Mouse (Mus musculus): ENCODE measurements around the gene Plxnc1. TPM values are rescaled to one million over a fixed set of nuclear protein-coding genes. Genes with fewer than 3 reads are reported as not detected.

Plxnc1 gene
- polyA plus RNA-seq, 1 experiment, result 0.05 TPM

DNA sequence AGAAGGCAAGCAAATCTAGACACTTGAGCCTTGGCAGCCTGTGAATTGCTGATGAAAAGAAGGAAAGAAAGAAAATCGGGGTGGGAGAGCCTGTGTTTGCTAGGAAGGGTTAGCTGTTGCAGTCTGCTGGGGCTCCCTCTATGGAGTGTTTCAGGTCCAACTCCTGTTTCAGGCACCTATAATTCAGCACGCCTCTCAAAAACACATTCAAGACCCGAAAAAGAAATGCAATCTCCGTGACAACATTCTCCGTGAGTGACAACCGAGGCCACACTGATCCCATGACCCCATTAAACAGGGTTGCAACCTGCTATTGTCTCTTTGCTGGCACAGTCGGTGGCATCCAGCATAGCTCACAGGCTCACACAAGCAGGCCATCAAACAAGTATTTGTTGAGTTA lies 3.8 kb downstream of the Plxnc1 start:
- no peak for TF ChIP-seq FOSL1 (IDR thresholded peaks at IDR 0.05; ENCODE audit: insufficient read depth, low read length, poor library complexity, severe bottlenecking)
- no peak for TF ChIP-seq MYOD1 (IDR thresholded peaks at IDR 0.05; ENCODE audit: control insufficient read depth, insufficient read length, low read depth)
- no peak overlapping the region for H3ac ChIP-seq (ENCODE audit: control insufficient read depth, insufficient read length, low read depth)
- peaks cover 51% of the 10 kb centered on the region for H3K27me3 ChIP-seq (ENCODE audit: control insufficient read depth, insufficient read depth, insufficient read length)
- H3K36me3 ChIP-seq (ENCODE audit: control insufficient read depth, insufficient read depth), result no peaks in the 10 kb centered on the region
- H3K4me3 ChIP-seq (ENCODE audit: insufficient read depth, poor library complexity, severe bottlenecking), result no peak overlapping the region
- H3K79me2 ChIP-seq (ENCODE audit: control insufficient read depth, insufficient read depth), result no peaks in the 10 kb centered on the region
- H3K79me3 ChIP-seq (ENCODE audit: low read depth), result no peaks in the 10 kb centered on the region

DNA sequence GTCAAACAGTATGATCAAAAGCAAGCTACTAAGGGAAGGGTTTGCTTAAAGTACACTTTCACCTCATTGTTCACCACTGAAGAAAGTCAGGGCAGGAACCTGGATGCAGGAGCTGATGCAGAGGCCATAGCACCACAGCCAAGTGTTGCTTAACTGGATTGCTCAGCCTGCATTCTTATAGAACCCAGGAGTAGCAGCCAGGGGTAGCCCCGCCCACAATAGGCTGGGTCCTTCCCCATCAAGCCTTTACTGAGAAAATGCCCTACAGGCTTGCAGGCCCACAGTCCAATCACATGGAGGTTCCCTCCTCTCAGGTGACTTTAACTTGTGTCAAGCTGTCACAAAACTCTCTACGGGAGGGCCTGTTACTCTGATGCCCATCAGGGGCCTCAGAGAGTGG lies 4.6 kb downstream of the Plxnc1 start:
- Histone ChIP-seq H3K79me3 (ENCODE audit: low read depth) (no peaks in the 10 kb centered on the region), H3ac (ENCODE audit: control insufficient read depth, insufficient read length, low read depth) (no peak overlapping the region), H3K36me3 (ENCODE audit: control insufficient read depth, insufficient read depth) (no peaks in the 10 kb centered on the region), H3K27me3 (ENCODE audit: control insufficient read depth, insufficient read depth, insufficient read length) (peaks cover 47% of the 10 kb centered on the region), H3K79me2 (ENCODE audit: control insufficient read depth, insufficient read depth) (no peaks in the 10 kb centered on the region), H3K4me3 (ENCODE audit: insufficient read depth, poor library complexity, severe bottlenecking) (no peak overlapping the region)
- TF ChIP-seq CEBPB (IDR thresholded peaks at IDR 0.05; ENCODE audit: low read depth), result no peak
- TF ChIP-seq MAX (IDR thresholded peaks at IDR 0.05), result no peak
- no peak for TF ChIP-seq USF1 (IDR thresholded peaks at IDR 0.05; ENCODE audit: low read depth)
- TF ChIP-seq CTCF (IDR thresholded peaks at IDR 0.05; ENCODE audit: control insufficient read depth, insufficient read depth, insufficient read length), result no peak
- no peak for TF ChIP-seq MYOD1 (IDR thresholded peaks at IDR 0.05; ENCODE audit: control insufficient read depth, insufficient read length, low read depth)

DNA sequence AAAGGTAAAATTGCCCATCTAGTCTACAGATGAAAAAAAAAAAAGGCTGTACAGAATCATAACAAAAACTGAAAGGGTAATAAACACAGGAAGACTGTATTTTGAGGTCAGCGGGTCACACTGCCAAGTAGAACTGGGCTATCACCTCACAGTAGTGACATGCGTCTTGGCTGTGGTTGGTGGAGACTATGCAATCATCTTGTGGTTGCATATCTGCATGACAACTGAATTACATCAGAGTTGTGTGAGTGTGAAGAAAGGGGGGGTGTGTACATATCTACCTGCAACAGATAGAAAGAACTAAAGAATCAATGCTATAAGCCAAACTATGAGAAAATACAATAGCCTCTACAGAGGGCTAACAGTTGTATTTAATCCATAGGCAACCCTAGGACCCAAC lies 5.7 kb downstream of the Plxnc1 start:
- no peak overlapping the region for H3ac ChIP-seq (ENCODE audit: control insufficient read depth, insufficient read length, low read depth)
- no peaks in the 10 kb centered on the region for H3K79me3 ChIP-seq (ENCODE audit: low read depth)
- no peak for TF ChIP-seq MYOG (IDR thresholded peaks at IDR 0.05; ENCODE audit: control insufficient read depth, extremely low read depth, insufficient read length)
- TF ChIP-seq USF1 (IDR thresholded peaks at IDR 0.05; ENCODE audit: low read depth), result no peak
- no peak for TF ChIP-seq CTCF (IDR thresholded peaks at IDR 0.05; ENCODE audit: control insufficient read depth, insufficient read depth, insufficient read length)
- no peak for TF ChIP-seq FOSL1 (IDR thresholded peaks at IDR 0.05; ENCODE audit: insufficient read depth, low read length, poor library complexity, severe bottlenecking)
- TF ChIP-seq MAX (IDR thresholded peaks at IDR 0.05), result no peak
- TF ChIP-seq MYOD1 (IDR thresholded peaks at IDR 0.05; ENCODE audit: control insufficient read depth, insufficient read length, low read depth), result no peak
- no peak for TF ChIP-seq CEBPB (IDR thresholded peaks at IDR 0.05; ENCODE audit: low read depth)
- H3K27me3 ChIP-seq (ENCODE audit: control insufficient read depth, insufficient read depth, insufficient read length), result peaks cover 39% of the 10 kb centered on the region
- H3K36me3 ChIP-seq (ENCODE audit: control insufficient read depth, insufficient read depth), result no peaks in the 10 kb centered on the region
- H3K4me3 ChIP-seq (ENCODE audit: insufficient read depth, poor library complexity, severe bottlenecking), result no peak overlapping the region
- no peaks in the 10 kb centered on the region for H3K79me2 ChIP-seq (ENCODE audit: control insufficient read depth, insufficient read depth)

DNA sequence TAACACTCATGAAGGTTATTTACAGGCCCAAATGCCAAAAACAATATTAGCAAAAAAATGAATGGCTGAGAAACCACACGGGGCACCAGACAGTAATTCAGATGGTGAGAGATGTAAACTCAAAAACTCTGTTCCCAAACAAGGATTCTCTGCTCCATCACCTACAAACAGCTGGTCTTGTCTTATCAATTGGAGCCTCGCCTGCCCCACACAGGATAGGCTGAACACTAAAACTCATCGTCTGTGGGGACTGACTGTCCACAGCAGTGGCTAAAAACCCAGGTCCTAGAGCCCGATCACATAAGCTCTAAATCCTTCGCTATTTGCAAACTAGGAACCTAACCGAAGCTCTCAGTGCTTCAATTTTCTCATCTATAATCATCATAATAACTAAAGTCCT lies 6.3 kb downstream of the Plxnc1 start:
- H3K79me2 ChIP-seq (ENCODE audit: control insufficient read depth, insufficient read depth), result no peaks in the 10 kb centered on the region
- TF ChIP-seq FOSL1 (IDR thresholded peaks at IDR 0.05; ENCODE audit: insufficient read depth, low read length, poor library complexity, severe bottlenecking) (no peak), MYOD1 (IDR thresholded peaks at IDR 0.05; ENCODE audit: control insufficient read depth, insufficient read length, low read depth) (no peak), CEBPB (IDR thresholded peaks at IDR 0.05; ENCODE audit: low read depth) (no peak), CTCF (IDR thresholded peaks at IDR 0.05; ENCODE audit: control insufficient read depth, insufficient read depth, insufficient read length) (no peak), MYOG (IDR thresholded peaks at IDR 0.05; ENCODE audit: control insufficient read depth, extremely low read depth, insufficient read length) (no peak), USF1 (IDR thresholded peaks at IDR 0.05; ENCODE audit: low read depth) (no peak), MAX (IDR thresholded peaks at IDR 0.05) (no peak)
- H3ac ChIP-seq (ENCODE audit: control insufficient read depth, insufficient read length, low read depth), result no peak overlapping the region
- H3K79me3 ChIP-seq (ENCODE audit: low read depth), result no peaks in the 10 kb centered on the region
- no peaks in the 10 kb centered on the region for H3K36me3 ChIP-seq (ENCODE audit: control insufficient read depth, insufficient read depth)
- H3K27me3 ChIP-seq (ENCODE audit: control insufficient read depth, insufficient read depth, insufficient read length), result peaks cover 33% of the 10 kb centered on the region
- no peak overlapping the region for H3K4me3 ChIP-seq (ENCODE audit: insufficient read depth, poor library complexity, severe bottlenecking)

DNA sequence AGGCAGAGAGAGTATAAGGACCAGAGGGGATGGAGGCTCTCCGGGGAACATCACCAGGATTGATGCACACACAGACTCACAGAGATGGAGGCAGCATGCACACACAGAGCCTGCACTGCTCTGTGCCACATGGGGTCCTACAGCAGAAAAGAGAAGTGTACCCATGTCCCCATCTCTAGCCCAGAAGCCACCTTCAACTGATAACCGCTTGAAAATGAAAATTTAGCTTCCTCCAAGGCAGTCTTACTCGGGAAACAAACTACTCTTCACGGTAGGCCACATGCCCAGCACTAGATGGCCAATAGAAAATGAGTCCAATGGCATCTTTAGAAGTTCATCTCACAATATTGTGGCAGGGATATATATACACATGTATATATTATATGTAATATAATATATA lies 9.4 kb downstream of the Plxnc1 start:
- Histone ChIP-seq H3ac (ENCODE audit: control insufficient read depth, insufficient read length, low read depth) (no peak overlapping the region), H3K27me3 (ENCODE audit: control insufficient read depth, insufficient read depth, insufficient read length) (peaks cover 11% of the 10 kb centered on the region), H3K4me3 (ENCODE audit: insufficient read depth, poor library complexity, severe bottlenecking) (no peak overlapping the region), H3K36me3 (ENCODE audit: control insufficient read depth, insufficient read depth) (no peaks in the 10 kb centered on the region), H3K79me2 (ENCODE audit: control insufficient read depth, insufficient read depth) (no peaks in the 10 kb centered on the region), H3K79me3 (ENCODE audit: low read depth) (no peaks in the 10 kb centered on the region)
- TF ChIP-seq MYOG (IDR thresholded peaks at IDR 0.05; ENCODE audit: control insufficient read depth, extremely low read depth, insufficient read length) (no peak), USF1 (IDR thresholded peaks at IDR 0.05; ENCODE audit: low read depth) (no peak), MYOD1 (IDR thresholded peaks at IDR 0.05; ENCODE audit: control insufficient read depth, insufficient read length, low read depth) (no peak), MAX (IDR thresholded peaks at IDR 0.05) (no peak), FOSL1 (IDR thresholded peaks at IDR 0.05; ENCODE audit: insufficient read depth, low read length, poor library complexity, severe bottlenecking) (no peak), CTCF (IDR thresholded peaks at IDR 0.05; ENCODE audit: control insufficient read depth, insufficient read depth, insufficient read length) (no peak), CEBPB (IDR thresholded peaks at IDR 0.05; ENCODE audit: low read depth) (no peak)

DNA sequence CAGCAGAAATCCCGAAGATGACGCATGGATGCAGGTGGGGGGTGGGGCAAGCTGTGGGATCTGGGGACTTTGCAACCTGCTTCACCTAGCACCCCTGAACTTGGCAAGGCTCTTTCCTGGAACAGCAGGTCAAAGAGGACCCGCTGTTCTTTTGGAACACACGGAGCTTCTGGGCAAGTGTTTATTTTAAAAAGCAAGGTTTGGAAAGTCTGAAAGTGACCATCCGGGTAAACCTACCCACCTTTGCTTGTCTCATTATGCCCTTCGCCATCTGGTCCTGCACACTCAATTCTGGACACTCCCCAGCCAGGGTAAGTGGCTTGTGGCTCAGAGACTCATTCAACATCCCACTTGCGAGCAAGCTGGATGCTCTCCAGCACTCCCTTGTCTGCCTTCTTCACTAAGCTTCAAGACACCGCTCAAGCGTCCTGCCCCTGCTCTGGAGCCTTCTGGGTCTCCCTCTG lies 10.5 kb downstream of the Plxnc1 start:
- H3K27me3 ChIP-seq (ENCODE audit: control insufficient read depth, insufficient read depth, insufficient read length), result peaks cover 7% of the 10 kb centered on the region
- H3K79me3 ChIP-seq (ENCODE audit: low read depth), result no peaks in the 10 kb centered on the region
- no peak for TF ChIP-seq FOSL1 (IDR thresholded peaks at IDR 0.05; ENCODE audit: insufficient read depth, low read length, poor library complexity, severe bottlenecking)

More for the DNA sequence above, 10.5 kb downstream of the Plxnc1 start:
- no peaks in the 10 kb centered on the region for H3K36me3 ChIP-seq (ENCODE audit: control insufficient read depth, insufficient read depth)
- H3ac ChIP-seq (ENCODE audit: control insufficient read depth, insufficient read length, low read depth), result no peak overlapping the region
- H3K4me3 ChIP-seq (ENCODE audit: insufficient read depth, poor library complexity, severe bottlenecking), result no peak overlapping the region
- H3K79me2 ChIP-seq (ENCODE audit: control insufficient read depth, insufficient read depth), result no peaks in the 10 kb centered on the region

Data from C2C12 (cell line).